Mouse (Mus musculus): ENCODE data around the gene Olfr790. TPM values are rescaled to one million over a fixed set of nuclear protein-coding genes. Genes with fewer than 3 reads are reported as not detected.

The Olfr790 gene
- not detected in 2 replicates for polyA plus RNA-seq (2012; rRNA removed)

DNA sequence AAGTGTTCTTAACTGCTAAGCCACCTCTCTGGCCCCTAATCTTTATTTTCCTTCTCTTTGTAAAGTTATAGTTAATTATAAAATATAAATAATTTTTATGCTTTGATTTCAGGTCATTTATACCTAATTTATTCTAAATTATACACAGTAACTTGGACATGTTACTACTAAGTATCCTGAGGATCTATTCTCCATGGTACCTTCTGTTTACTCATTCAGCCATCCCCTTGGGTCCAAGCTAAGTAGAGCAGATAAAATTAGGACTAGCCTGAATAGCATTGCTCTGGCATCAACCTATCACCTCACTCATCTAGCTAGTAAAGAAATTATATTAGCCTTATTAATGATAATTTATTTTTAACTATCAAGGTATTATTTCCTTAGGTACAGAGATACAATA, at the start of gene Olfr790:
Olfr790 (plus strand) TSS at position 301 of the 400 bp plus-strand sequence.

GRCm38 (mm10) chr10:129461562-129461961, 36.7 kb upstream of the Olfr790 start, which contains the start of gene Olfr787:
Gene Olfr787, plus strand, starts transcription at chr10:129461862.

GRCm38 (mm10) chr10:129470698-129471097, 27.6 kb upstream of the Olfr790 start, which contains the start of gene Olfr788:
Gene Olfr788, plus strand, starts transcription at chr10:129470998.

DNA sequence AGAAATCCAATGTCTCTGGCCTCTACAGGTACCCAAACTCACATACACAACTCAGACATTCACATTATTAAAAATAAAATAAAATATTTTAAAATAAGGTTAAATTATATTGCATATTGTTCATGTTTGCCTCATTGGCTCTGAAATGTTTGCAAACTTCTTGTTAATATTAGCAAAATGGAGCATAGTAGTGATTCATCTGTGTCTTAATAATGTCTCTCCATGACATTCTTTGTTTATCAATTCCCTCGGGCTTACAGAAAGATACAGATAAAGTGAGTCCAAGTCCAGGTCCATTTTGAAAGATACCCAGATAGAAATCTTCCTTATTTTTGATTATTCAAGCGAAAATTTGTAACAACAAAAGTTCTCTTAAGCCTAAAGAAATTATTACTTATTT, 13.8 kb upstream of the Olfr790 start, which contains the start of gene Olfr789:
Olfr789 (plus strand) TSS at position 301 of the 400 bp plus-strand sequence.

GRCm38 (mm10) chr10:129521492-129521891, 23.2 kb downstream of the Olfr790 start, which contains the start of gene Olfr791:
Gene Olfr791, plus strand, starts transcription at chr10:129521792.

GRCm38 (mm10) chr10:129538862-129539261, 40.6 kb downstream of the Olfr790 start, which contains the start of gene Olfr792:
Gene Olfr792, plus strand, starts transcription at chr10:129539162.

Other genes with a start within 250 kb of the Olfr790 start
- gene Olfr776, start 239.4 kb upstream of the Olfr790 start, polyA plus RNA-seq (2012; rRNA removed): not detected in 2 replicates
- not detected in 2 replicates for gene Olfr777, start 227.0 kb upstream of the Olfr790 start, polyA plus RNA-seq (2012; rRNA removed)
- gene Olfr780, start 180.4 kb upstream of the Olfr790 start, polyA plus RNA-seq (2012; rRNA removed): not detected in 2 replicates
- not detected in 2 replicates for gene Olfr781, start 169.6 kb upstream of the Olfr790 start, polyA plus RNA-seq (2012; rRNA removed)
- not detected in 2 replicates for gene Olfr782, start 149.6 kb upstream of the Olfr790 start, polyA plus RNA-seq (2012; rRNA removed)
- gene Olfr784, start 114.4 kb upstream of the Olfr790 start, polyA plus RNA-seq (2012; rRNA removed): 0.06 TPM in 2 replicates
- gene Olfr785, start 93.1 kb upstream of the Olfr790 start, polyA plus RNA-seq (2012; rRNA removed): not detected in 2 replicates
- gene Olfr786, start 71.2 kb upstream of the Olfr790 start, polyA plus RNA-seq (2012; rRNA removed): not detected in 2 replicates
- gene Olfr787, start 36.6 kb upstream of the Olfr790 start, polyA plus RNA-seq (2012; rRNA removed): 0.01 TPM in 1 of 2 replicates, not detected in the other
- gene Olfr788, start 27.5 kb upstream of the Olfr790 start, polyA plus RNA-seq (2012; rRNA removed): not detected in 2 replicates
- not detected in 2 replicates for gene Olfr789, start 13.7 kb upstream of the Olfr790 start, polyA plus RNA-seq (2012; rRNA removed)
- gene Olfr791, start 23.3 kb downstream of the Olfr790 start, polyA plus RNA-seq (2012; rRNA removed): not detected in 2 replicates
- gene Olfr792, start 40.7 kb downstream of the Olfr790 start, polyA plus RNA-seq (2012; rRNA removed): not detected in 2 replicates
- gene Olfr794, start 69.2 kb downstream of the Olfr790 start, polyA plus RNA-seq (2012; rRNA removed): not detected in 2 replicates
- gene Olfr796, start 114.1 kb downstream of the Olfr790 start, polyA plus RNA-seq (2012; rRNA removed): not detected in 2 replicates
- not detected in 2 replicates for gene Olfr798, start 129.4 kb downstream of the Olfr790 start, polyA plus RNA-seq (2012; rRNA removed)
- gene Olfr799, start 139.0 kb downstream of the Olfr790 start, polyA plus RNA-seq (2012; rRNA removed): not detected in 2 replicates
- gene Olfr800, start 159.2 kb downstream of the Olfr790 start, polyA plus RNA-seq (2012; rRNA removed): not detected in 2 replicates
- not detected in 2 replicates for gene Olfr801, start 175.4 kb downstream of the Olfr790 start, polyA plus RNA-seq (2012; rRNA removed)
- gene Olfr802, start 189.7 kb downstream of the Olfr790 start, polyA plus RNA-seq (2012; rRNA removed): not detected in 2 replicates
- not detected in 2 replicates for gene Olfr803, start 195.8 kb downstream of the Olfr790 start, polyA plus RNA-seq (2012; rRNA removed)
- gene Olfr804, start 204.7 kb downstream of the Olfr790 start, polyA plus RNA-seq (2012; rRNA removed): not detected in 2 replicates
- gene Olfr805, start 230.9 kb downstream of the Olfr790 start, polyA plus RNA-seq (2012; rRNA removed): not detected in 2 replicates
- gene Olfr806, start 243.4 kb downstream of the Olfr790 start, polyA plus RNA-seq (2012; rRNA removed): not detected in 2 replicates